Mouse (Mus musculus): Measurements from ENCODE around the gene Ucn.

Ucn gene

GRCm38 (mm10) chr5:31105814-31106335 is 32.8 kb downstream of the Ucn start, which contains the start of gene Dnajc5g:
Gene Dnajc5g, plus strand, starts transcription at chr5:31106285.
- DNase-seq, result no peak

DNA sequence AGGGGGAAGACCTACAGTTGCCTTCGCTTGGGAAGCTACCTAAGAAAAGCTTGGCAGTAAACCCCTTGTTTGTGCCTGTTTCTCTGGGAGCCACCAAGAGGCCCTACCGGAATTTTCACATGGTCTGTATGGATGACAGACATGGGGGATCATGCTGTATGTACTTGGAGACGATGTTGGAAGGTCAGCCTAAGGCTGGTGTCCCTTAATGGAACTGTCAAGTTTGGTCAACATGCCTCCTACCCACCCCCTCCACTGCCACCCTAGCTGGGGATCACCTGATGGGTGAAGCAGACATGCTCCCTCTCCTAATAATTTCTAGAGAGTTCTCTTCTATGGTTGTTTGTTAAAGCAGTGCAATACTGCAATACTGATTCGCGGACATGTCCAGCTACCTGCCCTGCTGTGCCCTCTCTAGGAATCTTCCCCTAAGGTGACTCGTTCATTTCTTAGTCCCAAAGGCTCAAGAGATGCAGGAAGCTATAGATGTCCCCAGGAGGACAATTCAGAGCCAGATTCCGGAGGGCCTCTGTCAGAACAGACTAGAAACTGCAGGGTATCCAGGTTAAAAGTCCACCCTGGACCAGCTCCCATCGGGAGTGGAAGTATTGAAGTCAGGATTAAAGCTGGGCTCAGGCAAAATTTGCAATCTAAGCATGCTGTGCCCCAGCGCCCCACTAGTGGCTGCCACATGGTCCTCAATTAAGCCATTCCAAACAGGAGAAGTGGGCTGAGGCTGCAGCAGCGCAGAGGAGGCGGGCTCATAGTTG is 42.7 kb downstream of the Ucn start:
- no peak for DNase-seq

DNA sequence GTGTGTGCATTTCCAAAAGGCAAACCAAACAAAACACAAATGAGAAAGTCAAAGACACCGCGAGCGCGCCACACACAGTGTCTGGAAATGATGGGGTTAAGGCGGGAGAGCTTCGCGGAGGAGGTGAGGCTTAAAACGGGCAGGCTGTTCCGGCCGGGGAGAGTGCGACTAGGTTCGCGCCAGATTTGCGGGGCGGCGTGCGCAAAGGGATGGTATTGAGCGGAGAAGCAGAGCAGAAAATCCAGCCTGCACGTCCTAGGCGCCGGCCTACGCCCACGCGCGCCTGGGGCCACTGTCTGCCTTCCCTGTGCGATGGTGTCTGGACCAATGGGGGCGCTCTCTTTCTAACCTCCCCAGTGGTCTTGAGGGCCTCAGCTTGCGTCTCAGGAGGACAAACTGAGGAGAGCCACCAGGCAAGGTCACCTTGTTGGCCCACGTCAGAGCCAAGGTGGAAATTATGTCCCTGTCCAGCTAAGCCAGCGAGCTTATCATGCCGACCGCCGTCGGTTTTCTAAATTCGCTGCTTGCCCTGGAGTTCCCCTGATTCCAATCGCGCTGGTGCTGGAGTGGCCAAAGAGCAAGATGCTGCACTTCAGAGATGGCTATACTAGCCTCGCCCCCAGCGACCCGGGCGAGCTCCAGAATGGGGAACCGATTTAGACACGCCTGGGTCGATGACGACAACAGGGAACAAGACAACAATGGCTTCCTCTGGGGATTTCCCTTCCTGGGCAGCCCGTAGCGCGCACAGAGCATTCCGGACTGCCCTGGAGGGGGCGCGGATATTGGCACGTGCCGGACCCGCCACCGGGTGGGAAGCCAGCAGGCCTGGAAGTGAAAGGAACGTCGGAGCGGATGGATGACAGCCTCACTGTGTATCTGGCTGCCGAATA is 43.6 kb downstream of the Ucn start:
- peak; percentile 55 to 68 for DNase-seq

DNA sequence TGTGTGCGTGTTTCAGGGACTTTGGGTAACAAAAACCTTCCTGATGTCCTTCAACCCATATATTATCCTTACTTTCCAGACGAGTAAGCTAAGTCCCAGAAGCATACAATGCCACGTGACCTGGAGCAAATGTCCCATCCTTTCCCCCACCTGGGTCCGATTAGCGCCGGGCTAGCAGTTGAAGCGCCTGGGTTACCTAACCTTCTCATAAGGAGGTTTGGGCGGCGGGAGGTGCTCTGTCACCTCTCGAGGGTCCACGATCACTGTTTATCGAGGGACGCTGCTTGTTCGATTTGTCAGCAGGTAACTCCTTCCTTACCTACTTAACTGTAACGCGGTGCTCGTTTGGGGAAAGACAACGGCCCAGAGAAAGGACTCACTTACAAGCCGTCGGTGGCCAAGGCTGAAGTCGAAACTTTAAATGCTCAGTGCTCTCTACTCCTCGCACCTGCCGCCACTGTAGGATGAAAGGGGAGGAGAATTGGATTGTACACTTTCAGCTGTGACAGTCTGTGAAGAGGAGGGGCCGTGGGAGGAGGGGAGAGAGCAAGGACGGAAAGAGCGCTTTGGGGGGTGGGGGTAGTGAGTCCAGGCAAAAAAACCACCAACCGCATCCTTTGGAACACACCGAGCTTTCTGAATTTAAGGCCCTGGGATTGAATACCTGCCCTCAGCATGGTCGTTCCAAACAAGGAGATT is 44.4 kb downstream of the Ucn start:
- no peak for DNase-seq

DNA sequence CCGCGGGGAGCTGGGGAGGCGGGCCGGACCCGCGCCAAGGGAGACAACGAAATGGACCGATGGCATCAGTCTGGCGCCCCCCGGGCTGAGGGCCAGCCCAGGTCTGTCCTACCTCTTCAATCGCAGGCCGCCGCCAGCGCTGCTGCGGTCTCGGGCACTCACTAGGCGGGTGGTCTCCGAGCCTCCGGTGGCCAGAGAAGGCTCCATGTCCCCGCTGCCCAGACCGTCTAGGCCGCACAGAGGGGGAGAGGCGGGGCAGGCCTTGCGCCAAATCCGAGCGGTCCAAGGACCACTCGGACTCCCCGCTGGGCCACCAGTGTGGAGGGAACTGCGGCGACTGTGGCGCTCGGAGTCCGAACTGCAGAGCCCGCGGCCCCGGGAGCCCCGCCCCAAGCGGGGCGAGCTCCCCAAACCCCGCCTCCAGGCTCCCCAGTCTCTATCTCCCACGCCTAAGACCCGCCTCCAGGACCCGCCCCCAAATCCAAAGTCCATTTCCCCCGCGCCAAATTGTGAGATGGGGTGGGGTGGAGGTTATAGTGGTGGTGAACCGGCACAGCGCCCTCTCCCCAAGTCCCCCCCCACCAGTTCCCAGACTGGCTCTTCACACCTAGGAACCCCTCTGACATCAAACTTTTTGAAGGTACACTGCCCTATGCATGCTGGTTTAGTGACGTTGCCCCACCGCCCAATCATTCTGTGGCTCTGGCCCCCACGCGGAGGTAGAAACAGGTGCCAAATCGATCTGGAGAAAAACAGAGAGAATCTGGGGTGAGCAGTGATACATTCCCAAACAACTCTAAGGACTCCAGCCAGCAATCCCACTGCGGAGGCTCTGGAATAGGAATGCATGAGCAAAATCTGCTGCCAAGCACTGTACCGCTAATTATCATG is 45.2 kb downstream of the Ucn start:
- DNase-seq, result peak; percentile 72 to 83

DNA sequence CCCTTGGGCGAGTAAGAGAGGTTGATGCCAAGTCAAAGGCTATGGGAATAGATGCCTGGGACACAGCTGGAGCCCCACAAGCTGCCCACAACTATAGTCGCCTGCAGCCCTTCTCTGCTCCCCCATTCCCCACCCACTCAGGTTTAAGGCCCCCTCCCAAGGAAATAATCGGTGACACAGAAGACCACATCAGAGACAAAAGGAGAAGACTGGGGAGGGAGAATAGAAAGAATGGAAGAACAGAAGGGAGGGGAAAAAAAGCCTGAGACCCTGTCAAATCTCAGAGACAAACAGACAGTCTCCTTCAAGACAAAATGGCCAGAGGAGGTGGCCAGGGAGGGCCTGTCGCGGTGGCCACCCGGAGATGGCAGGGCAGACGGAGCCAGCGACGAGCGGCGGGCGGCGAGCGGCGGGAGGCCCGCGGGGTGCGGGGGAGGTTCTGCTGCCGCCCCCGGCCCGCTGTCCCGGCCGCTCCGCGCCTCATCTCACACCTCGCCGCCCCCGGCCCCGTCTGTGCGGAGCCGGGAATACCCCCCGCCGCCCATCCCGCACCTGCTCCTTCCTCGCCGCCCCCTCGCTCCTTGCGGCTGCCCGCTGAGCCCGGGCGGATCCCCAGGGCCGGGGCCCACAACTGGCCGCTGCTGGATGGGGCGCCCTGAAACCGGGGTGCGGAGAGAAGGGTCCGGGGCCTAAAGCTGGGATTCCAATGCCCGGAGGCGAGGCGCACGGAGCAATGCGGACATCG is 46.2 kb downstream of the Ucn start:
- DNase-seq, result peak in 1 of 2 experiments; percentile 21

Measured in kidney, postnatal 36 days (tissue).